Mouse (Mus musculus) cerebellum, postnatal 4 days (tissue): ENCODE results near the gene Galnt11.
"Not testable (repeated sequence)": the region's sequence is repeated elsewhere in the genome, so short reads cannot be mapped to it uniquely, and the experiment has no call there.

Source experiments
- DNase-seq, 2 experiments: peaks; one replicate each; pipeline ENCODE4 v3.0.0; 2022; ENCODE audit warnings: low spot score in 2 of 2, mixed read lengths in 1 of 2

The Galnt11 gene

GRCm38 (mm10) chr5:25221604-25222003 lies at the start of gene Galnt11:
Galnt11 (plus strand) TSS chr5:25221904.
- DNase-seq, result no peak

GRCm38 (mm10) chr5:25177937-25178336 lies 43.8 kb upstream of the Galnt11 start:
- not testable (repeated sequence) for DNase-seq

- not testable (repeated sequence) for DNase-seq
Measured at GRCm38 (mm10) chr5:25178543-25178942, 43.2 kb upstream of the Galnt11 start.

- no peak for DNase-seq
Measured at GRCm38 (mm10) chr5:25179284-25179683, 42.4 kb upstream of the Galnt11 start.

GRCm38 (mm10) chr5:25179936-25180488 lies 41.7 kb upstream of the Galnt11 start:
- no peak for DNase-seq

- DNase-seq, result no peak
Measured at GRCm38 (mm10) chr5:25181004-25181531, 40.6 kb upstream of the Galnt11 start, which contains the start of gene Galntl5. Galntl5 (plus strand) TSS chr5:25181460.

- no peak for DNase-seq
Measured at GRCm38 (mm10) chr5:25183595-25183994, 38.1 kb upstream of the Galnt11 start.

- no peak for DNase-seq
Measured at GRCm38 (mm10) chr5:25184594-25184993, 37.1 kb upstream of the Galnt11 start.

- no peak for DNase-seq
Measured at GRCm38 (mm10) chr5:25187727-25188126, 34.0 kb upstream of the Galnt11 start.

- no peak for DNase-seq
Measured at GRCm38 (mm10) chr5:25188802-25189201, 32.9 kb upstream of the Galnt11 start.

GRCm38 (mm10) chr5:25190521-25190920 lies 31.2 kb upstream of the Galnt11 start:
- no peak for DNase-seq

GRCm38 (mm10) chr5:25211872-25212271 lies 9.8 kb upstream of the Galnt11 start:
- no peak for DNase-seq

GRCm38 (mm10) chr5:25213216-25213615 lies 8.5 kb upstream of the Galnt11 start:
- not testable (repeated sequence) for DNase-seq

- DNase-seq, result no peak
Measured at GRCm38 (mm10) chr5:25215006-25215405, 6.7 kb upstream of the Galnt11 start.

GRCm38 (mm10) chr5:25222752-25223702 lies 1.3 kb downstream of the Galnt11 start, which contains the start of gene E130116L18Rik:
E130116L18Rik (minus strand) TSS chr5:25223153.
- peak; percentile 72 to 92 for DNase-seq

- not testable (repeated sequence) for DNase-seq
Measured at GRCm38 (mm10) chr5:25224377-25224776, 2.7 kb downstream of the Galnt11 start.

- DNase-seq, result no peak
Measured at GRCm38 (mm10) chr5:25243101-25243500, 21.4 kb downstream of the Galnt11 start.

- no peak for DNase-seq
Measured at GRCm38 (mm10) chr5:25245806-25246472, 24.2 kb downstream of the Galnt11 start.

- no peak for DNase-seq
Measured at GRCm38 (mm10) chr5:25246473-25246865, 24.8 kb downstream of the Galnt11 start.

GRCm38 (mm10) chr5:25247036-25247435 lies 25.3 kb downstream of the Galnt11 start:
- DNase-seq, result no peak

GRCm38 (mm10) chr5:25252423-25252822 lies 30.7 kb downstream of the Galnt11 start:
- no peak for DNase-seq
